ENCODE assay signal across 8 mouse cellular contexts in genomic region chr12:16894396-16895220, GRCm38 (mm10). TPM values are rescaled to one million over a fixed set of nuclear protein-coding genes. Genes with fewer than 3 reads are reported as not detected.
DNase-seq lines count a peak whose midpoint lies in the region; ATAC-seq and TF ChIP-seq lines count a peak whose summit lies in the region.

Rock2 (plus strand) TSS chr12:16894895.

- peak; percentile 95 for ATAC-seq in kidney, embryonic 14.5 days (ENCODE audit: low FRiP score, low TSS enrichment)

- DNase-seq in heart, embryonic 10.5 days (ENCODE audit: low spot score): peak; percentile 94
- DNase-seq in liver, adult 2 months (ENCODE audit: extremely low read depth, low read depth, low spot score): no peak
- peak; percentile 37 to 70 for DNase-seq in monocyte, adult 2 months (ENCODE audit: low read depth in 1 of 2, low spot score in 2 of 2)
- peak; percentile 88 to 91 for DNase-seq in spleen, postnatal 10 days (ENCODE audit: low spot score in 2 of 2)

- TF ChIP-seq CTCF in C2C12 (IDR thresholded peaks at IDR 0.05; ENCODE audit: control insufficient read depth, insufficient read depth, insufficient read length): no peak
- TF ChIP-seq CTCF in bone marrow macrophage, adult 2 months (IDR thresholded peaks at IDR 0.05; ENCODE audit: low read depth, low read length): no peak
- TF ChIP-seq CTCF in embryonic fibroblast, embryonic 13.5 days (IDR thresholded peaks at IDR 0.05; ENCODE audit: borderline replicate concordance, insufficient read depth, low read length): no peak
- no peak for TF ChIP-seq CTCF in liver, adult 2 months (IDR thresholded peaks at IDR 0.05; ENCODE audit: low read depth, low read length)

- under 1% methylated on average over 110 of the region's 130 CpGs for WGBS in heart, embryonic 10.5 days
- WGBS in kidney, embryonic 14.5 days: under 1% methylated on average over 105 of the region's 130 CpGs
- under 1% methylated on average over 119 of the region's 130 CpGs for WGBS in liver, adult 2 months

- H3K27ac ChIP-seq in bone marrow macrophage, adult 2 months (ENCODE audit: insufficient read depth, low read depth, low read length): peak within 1 kb of the TSS; percentile 97
- H3K27ac ChIP-seq in embryonic fibroblast, embryonic 13.5 days (ENCODE audit: insufficient read depth, low read length): peak within 1 kb of the TSS; percentile 98
- peak within 1 kb of the TSS; percentile 98 for H3K27ac ChIP-seq in heart, embryonic 10.5 days
- H3K27ac ChIP-seq in kidney, embryonic 14.5 days (ENCODE audit: low read depth, low read length): peak within 1 kb of the TSS; percentile 95
- peak within 1 kb of the TSS; percentile 100 for H3K27ac ChIP-seq in liver, adult 2 months (replicated peaks; ENCODE audit: insufficient read depth, low read depth, low read length)

- H3K9me3 ChIP-seq in heart, embryonic 10.5 days: no peaks in the 10 kb centered on the region
- H3K9me3 ChIP-seq in kidney, embryonic 14.5 days (ENCODE audit: control insufficient read depth, low read length): no peaks in the 10 kb centered on the region

- peaks cover 16% of the 10 kb centered on the region for H3K4me1 ChIP-seq in bone marrow macrophage, adult 2 months (ENCODE audit: control insufficient read depth, insufficient read depth, low read length)
- H3K4me1 ChIP-seq in embryonic fibroblast, embryonic 13.5 days (ENCODE audit: control insufficient read depth, insufficient read depth, low read length): peaks cover 8% of the 10 kb centered on the region
- H3K4me1 ChIP-seq in heart, embryonic 10.5 days: peaks cover 41% of the 10 kb centered on the region
- H3K4me1 ChIP-seq in kidney, embryonic 14.5 days (ENCODE audit: control insufficient read depth, insufficient read depth, low read length): peaks cover 9% of the 10 kb centered on the region; the same call in 1 of the 2 replicates
- peaks cover 22% of the 10 kb centered on the region for H3K4me1 ChIP-seq in liver, adult 2 months (ENCODE audit: control insufficient read depth, insufficient read depth, low read length)

- H3K4me2 ChIP-seq in kidney, embryonic 14.5 days (replicated peaks; ENCODE audit: low read depth, low read length): peak within 1 kb of the TSS; percentile 60

- H3ac ChIP-seq in C2C12 (ENCODE audit: control insufficient read depth, insufficient read length, low read depth): peak within 1 kb of the TSS; percentile 91

- peaks cover 48% of the 10 kb centered on the region for H3K79me2 ChIP-seq in C2C12 (ENCODE audit: control insufficient read depth, insufficient read depth)
- peaks cover 14% of the 10 kb centered on the region; the same call in 1 of the 2 replicates for H3K79me2 ChIP-seq in liver, adult 2 months (ENCODE audit: control insufficient read depth, insufficient read depth, low read length)

- peak within 1 kb of the TSS; percentile 85 for H3K4me3 ChIP-seq in C2C12 (ENCODE audit: insufficient read depth, poor library complexity, severe bottlenecking)
- H3K4me3 ChIP-seq in bone marrow macrophage, adult 2 months (ENCODE audit: insufficient read depth, low read length): peak within 1 kb of the TSS; percentile 97
- H3K4me3 ChIP-seq in embryonic fibroblast, embryonic 13.5 days (ENCODE audit: insufficient read depth, low read length): peak within 1 kb of the TSS; percentile 87
- H3K4me3 ChIP-seq in heart, embryonic 10.5 days: peak within 1 kb of the TSS; percentile 96
- H3K4me3 ChIP-seq in kidney, embryonic 14.5 days (ENCODE audit: low read length): peak within 1 kb of the TSS; percentile 93
- H3K4me3 ChIP-seq in liver, adult 2 months (ENCODE audit: insufficient read depth, low read depth, low read length): peak within 1 kb of the TSS; percentile 97

- TF ChIP-seq POLR2A in bone marrow macrophage, adult 2 months (IDR thresholded peaks at IDR 0.05; ENCODE audit: borderline replicate concordance, low read depth, low read length): no peak
- TF ChIP-seq POLR2A in embryonic fibroblast, embryonic 13.5 days (IDR thresholded peaks at IDR 0.05; ENCODE audit: low read depth, low read length): peak; percentile 78
- TF ChIP-seq POLR2A in liver, adult 2 months (IDR thresholded peaks at IDR 0.05; ENCODE audit: extremely low read depth, insufficient read depth, low read length): peak; percentile 76

- H3K36me3 ChIP-seq in C2C12 (ENCODE audit: control insufficient read depth, insufficient read depth): no peaks in the 10 kb centered on the region
- no peaks in the 10 kb centered on the region for H3K36me3 ChIP-seq in heart, embryonic 10.5 days
- no peaks in the 10 kb centered on the region for H3K36me3 ChIP-seq in kidney, embryonic 14.5 days (ENCODE audit: control insufficient read depth, insufficient read depth, low read length)
- H3K36me3 ChIP-seq in liver, adult 2 months (ENCODE audit: control insufficient read depth, insufficient read depth, low read length): no peaks in the 10 kb centered on the region

- peak within 1 kb of the TSS; percentile 93 for H3K9ac ChIP-seq in kidney, embryonic 14.5 days (ENCODE audit: low read depth, low read length)
- peak within 1 kb of the TSS; percentile 100 for H3K9ac ChIP-seq in liver, adult 2 months (ENCODE audit: low read depth, low read length)

- H3K79me3 ChIP-seq in C2C12 (ENCODE audit: low read depth): peaks cover 42% of the 10 kb centered on the region

- no peaks in the 10 kb centered on the region for H3K27me3 ChIP-seq in C2C12 (ENCODE audit: control insufficient read depth, insufficient read depth, insufficient read length)
- H3K27me3 ChIP-seq in heart, embryonic 10.5 days (ENCODE audit: insufficient read depth, poor library complexity, severe bottlenecking): no peaks in the 10 kb centered on the region
- no peaks in the 10 kb centered on the region for H3K27me3 ChIP-seq in kidney, embryonic 14.5 days (ENCODE audit: control insufficient read depth, insufficient read depth, low read length)
- no peaks in the 10 kb centered on the region for H3K27me3 ChIP-seq in liver, adult 2 months (ENCODE audit: control insufficient read depth, insufficient read depth, low read length)

TF ChIP-seq in C2C12, 6 proteins besides CTCF, POLR2A, EP300 and RAD21:
- TF ChIP-seq MYOD1 (IDR thresholded peaks at IDR 0.05; ENCODE audit: control insufficient read depth, insufficient read length, low read depth) (no peak), MAX (IDR thresholded peaks at IDR 0.05) (no peak), CEBPB (IDR thresholded peaks at IDR 0.05; ENCODE audit: low read depth) (no peak)

RNA-seq across cellular contexts. Expression of gene Rock2, which starts in this region (rescaled TPM):
- 15.9 TPM for polyA plus RNA-seq in C2C12 (2012; fragmentation: generic; extraction: Trizol)
- 46.8 and 47.9 TPM in 2 replicates for polyA plus RNA-seq in bone marrow macrophage, adult 2 months (2012; ENCODE audit: insufficient read depth, insufficient read length, missing spikeins)
- 168 and 255 TPM in 2 replicates for polyA plus RNA-seq in embryonic fibroblast, embryonic 13.5 days (2011; ENCODE audit: insufficient read length, low read depth, missing spikeins)
- polyA plus RNA-seq in heart, embryonic 10.5 days (2016; fragmentation: Nextera tagmentation; extraction: Ambion mirVana): 16.9 and 19.6 TPM in 2 replicates
- 17.4 and 22.3 TPM in 2 replicates for polyA plus RNA-seq in kidney, embryonic 14.5 days (2014; fragmentation: Nextera tagmentation; extraction: Ambion mirVana)
- total RNA-seq in liver, adult 2 months (2014; rRNA removed): 11.7 and 14.5 TPM in 2 replicates
- 1.5 and 1.7 TPM in 2 replicates for polyA plus RNA-seq in liver, adult 2 months (2012; rRNA removed)
